Mouse (Mus musculus): Measurements from ENCODE around the gene Nsun2. TPM values are rescaled to one million over a fixed set of nuclear protein-coding genes. Genes with fewer than 3 reads are reported as not detected.
"Not testable (repeated sequence)": the region's sequence is repeated elsewhere in the genome, so short reads cannot be mapped to it uniquely, and the experiment has no call there.

Gene Nsun2
- polyA plus RNA-seq, 1 experiment from 2014 or later = 89.2 TPM

- no peak for ATAC-seq (ENCODE audit: low read depth)
- Histone ChIP-seq H3K4me1 (replicated peaks; ENCODE audit: control insufficient read depth, insufficient read depth, low read length) (no peaks in the 10 kb centered on the region), H3K4me2 (ENCODE audit: low read depth, low read length) (no peak overlapping the region), H3K27me3 (ENCODE audit: control insufficient read depth, insufficient read depth, low read depth, low read length) (no peaks in the 10 kb centered on the region), H3K36me3 (ENCODE audit: control insufficient read depth, insufficient read depth, low read length) (no peaks in the 10 kb centered on the region), H3K9ac (ENCODE audit: low read length) (no peak overlapping the region), H3K4me3 (ENCODE audit: low read length) (no peak overlapping the region), H3K9me3 (ENCODE audit: control insufficient read depth, low read length) (no peaks in the 10 kb centered on the region), H3K27ac (ENCODE audit: low read length) (no peak overlapping the region)
- WGBS = 80% methylated on average over 8 of the region's 8 CpGs
Observed at GRCm38 (mm10) chr13:69592226-69592625, 58.7 kb downstream of the Nsun2 start.

GRCm38 (mm10) chr13:69593453-69593852 lies 59.9 kb downstream of the Nsun2 start:
- H3K9ac ChIP-seq (ENCODE audit: low read length) = no peak overlapping the region
- H3K9me3 ChIP-seq (ENCODE audit: control insufficient read depth, low read length) = no peaks in the 10 kb centered on the region
- 43% methylated on average over 8 of the region's 8 CpGs for WGBS
- H3K27ac ChIP-seq (ENCODE audit: low read length) = no peak overlapping the region
- H3K4me2 ChIP-seq (ENCODE audit: low read depth, low read length) = no peak overlapping the region
- ATAC-seq (ENCODE audit: low read depth) = no peak
- H3K36me3 ChIP-seq (ENCODE audit: control insufficient read depth, insufficient read depth, low read length) = no peaks in the 10 kb centered on the region
- no peaks in the 10 kb centered on the region for H3K27me3 ChIP-seq (ENCODE audit: control insufficient read depth, insufficient read depth, low read depth, low read length)
- no peak overlapping the region for H3K4me3 ChIP-seq (ENCODE audit: low read length)
- H3K4me1 ChIP-seq (replicated peaks; ENCODE audit: control insufficient read depth, insufficient read depth, low read length) = no peaks in the 10 kb centered on the region

- Histone ChIP-seq H3K9me3 (ENCODE audit: control insufficient read depth, low read length) (no peaks in the 10 kb centered on the region), H3K9ac (ENCODE audit: low read length) (no peak overlapping the region), H3K36me3 (ENCODE audit: control insufficient read depth, insufficient read depth, low read length) (no peaks in the 10 kb centered on the region), H3K4me1 (replicated peaks; ENCODE audit: control insufficient read depth, insufficient read depth, low read length) (no peaks in the 10 kb centered on the region), H3K4me3 (ENCODE audit: low read length) (no peak overlapping the region), H3K4me2 (ENCODE audit: low read depth, low read length) (no peak overlapping the region), H3K27me3 (ENCODE audit: control insufficient read depth, insufficient read depth, low read depth, low read length) (no peaks in the 10 kb centered on the region), H3K27ac (ENCODE audit: low read length) (no peak overlapping the region)
- WGBS = 74% methylated on average over 7 of the region's 7 CpGs
- ATAC-seq (ENCODE audit: low read depth) = no peak
Observed at GRCm38 (mm10) chr13:69594577-69595256, 61.2 kb downstream of the Nsun2 start.

GRCm38 (mm10) chr13:69595911-69596310 lies 62.4 kb downstream of the Nsun2 start:
- Histone ChIP-seq H3K4me2 (ENCODE audit: low read depth, low read length) (no peak overlapping the region), H3K27me3 (ENCODE audit: control insufficient read depth, insufficient read depth, low read depth, low read length) (no peaks in the 10 kb centered on the region), H3K36me3 (ENCODE audit: control insufficient read depth, insufficient read depth, low read length) (no peaks in the 10 kb centered on the region), H3K4me3 (ENCODE audit: low read length) (no peak overlapping the region), H3K27ac (ENCODE audit: low read length) (no peak overlapping the region), H3K4me1 (replicated peaks; ENCODE audit: control insufficient read depth, insufficient read depth, low read length) (no peaks in the 10 kb centered on the region), H3K9ac (ENCODE audit: low read length) (no peak overlapping the region), H3K9me3 (ENCODE audit: control insufficient read depth, low read length) (no peaks in the 10 kb centered on the region)
- no peak for ATAC-seq (ENCODE audit: low read depth)
- 80% methylated on average over 6 of the region's 6 CpGs for WGBS

GRCm38 (mm10) chr13:69596515-69596914 lies 63.0 kb downstream of the Nsun2 start:
- H3K4me3 ChIP-seq (ENCODE audit: low read length) = no peak overlapping the region
- H3K27ac ChIP-seq (ENCODE audit: low read length) = no peak overlapping the region
- H3K27me3 ChIP-seq (ENCODE audit: control insufficient read depth, insufficient read depth, low read depth, low read length) = no peaks in the 10 kb centered on the region
- no peaks in the 10 kb centered on the region for H3K4me1 ChIP-seq (replicated peaks; ENCODE audit: control insufficient read depth, insufficient read depth, low read length)
- H3K36me3 ChIP-seq (ENCODE audit: control insufficient read depth, insufficient read depth, low read length) = no peaks in the 10 kb centered on the region
- WGBS = 83% methylated on average over 2 of the region's 2 CpGs
- ATAC-seq (ENCODE audit: low read depth) = no peak
- H3K4me2 ChIP-seq (ENCODE audit: low read depth, low read length) = no peak overlapping the region
- H3K9me3 ChIP-seq (ENCODE audit: control insufficient read depth, low read length) = no peaks in the 10 kb centered on the region
- no peak overlapping the region for H3K9ac ChIP-seq (ENCODE audit: low read length)

DNA sequence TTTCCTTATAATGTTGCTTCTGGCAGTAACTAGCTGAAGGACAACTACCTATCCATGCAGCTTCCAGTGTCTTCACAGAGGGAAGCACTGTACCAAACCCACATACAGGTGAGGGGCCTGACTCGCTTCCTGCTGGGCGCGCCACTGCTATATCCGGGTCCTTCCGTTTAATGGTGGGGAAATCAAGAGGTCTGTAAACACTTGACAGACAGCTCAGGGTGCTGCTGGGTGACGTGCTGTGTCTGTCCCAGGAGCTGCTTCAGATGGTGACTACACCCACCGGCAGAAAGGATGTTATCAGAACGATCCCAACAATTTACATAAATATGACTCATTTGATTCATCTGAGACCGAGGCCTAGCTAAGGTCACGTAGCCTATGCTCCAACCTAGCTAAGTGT lies 65.3 kb downstream of the Nsun2 start:
- 59% methylated on average over 10 of the region's 10 CpGs for WGBS
- Histone ChIP-seq H3K36me3 (ENCODE audit: control insufficient read depth, insufficient read depth, low read length) (no peaks in the 10 kb centered on the region), H3K9ac (ENCODE audit: low read length) (no peak overlapping the region), H3K9me3 (ENCODE audit: control insufficient read depth, low read length) (no peaks in the 10 kb centered on the region), H3K27me3 (ENCODE audit: control insufficient read depth, insufficient read depth, low read depth, low read length) (no peaks in the 10 kb centered on the region), H3K27ac (ENCODE audit: low read length) (no peak overlapping the region), H3K4me1 (replicated peaks; ENCODE audit: control insufficient read depth, insufficient read depth, low read length) (no peaks in the 10 kb centered on the region), H3K4me3 (ENCODE audit: low read length) (no peak overlapping the region), H3K4me2 (ENCODE audit: low read depth, low read length) (no peak overlapping the region)
- ATAC-seq (ENCODE audit: low read depth) = no peak

DNA sequence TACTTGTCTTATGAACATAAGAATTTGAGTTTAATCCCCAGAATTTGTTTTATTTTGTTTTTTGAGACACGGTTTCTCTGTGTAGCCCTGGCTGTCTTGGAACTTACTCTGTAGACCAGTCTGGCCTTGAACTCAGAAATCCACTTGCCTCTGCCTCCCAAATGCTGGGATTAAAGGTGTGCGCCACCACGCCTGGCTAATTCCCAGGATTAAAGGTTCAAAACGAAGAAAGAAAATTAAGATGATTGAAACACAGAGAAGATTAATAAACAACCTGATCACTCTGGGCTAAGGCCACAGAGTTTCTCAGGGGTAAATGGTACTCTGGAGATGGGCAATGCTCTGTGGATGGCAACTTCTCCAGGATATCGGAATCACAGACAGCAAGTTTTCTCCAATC lies 67.3 kb downstream of the Nsun2 start:
- ATAC-seq (ENCODE audit: low read depth); H3K27me3 ChIP-seq (ENCODE audit: control insufficient read depth, insufficient read depth, low read depth, low read length); H3K9ac ChIP-seq (ENCODE audit: low read length); H3K4me3 ChIP-seq (ENCODE audit: low read length); H3K4me1 ChIP-seq (replicated peaks; ENCODE audit: control insufficient read depth, insufficient read depth, low read length); H3K27ac ChIP-seq (ENCODE audit: low read length); H3K4me2 ChIP-seq (ENCODE audit: low read depth, low read length); H3K36me3 ChIP-seq (ENCODE audit: control insufficient read depth, insufficient read depth, low read length); H3K9me3 ChIP-seq (ENCODE audit: control insufficient read depth, low read length): not testable (repeated sequence)
- WGBS = 88% methylated on average over 5 of the region's 5 CpGs

DNA sequence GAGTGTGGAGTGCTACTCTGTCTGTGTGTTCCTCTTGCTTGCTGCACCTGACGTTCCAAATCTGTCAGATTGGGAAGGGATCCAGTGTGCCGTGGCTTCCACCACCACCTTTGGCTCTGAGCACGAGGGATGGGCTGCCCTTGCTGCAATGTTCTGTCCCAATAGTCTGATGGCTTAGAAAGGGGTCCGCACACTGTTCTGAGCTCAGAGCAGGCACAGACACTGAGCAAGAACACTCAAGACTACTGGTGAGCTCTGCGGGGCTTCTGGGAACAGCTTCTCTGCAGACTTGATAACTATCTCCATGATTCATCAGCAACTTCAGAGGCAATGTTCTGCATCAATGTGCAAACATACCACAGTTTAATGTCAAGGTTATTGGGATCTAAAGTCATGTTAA lies 67.8 kb downstream of the Nsun2 start:
- Histone ChIP-seq H3K9me3 (ENCODE audit: control insufficient read depth, low read length) (no peaks in the 10 kb centered on the region), H3K36me3 (ENCODE audit: control insufficient read depth, insufficient read depth, low read length) (no peaks in the 10 kb centered on the region), H3K4me1 (replicated peaks; ENCODE audit: control insufficient read depth, insufficient read depth, low read length) (no peaks in the 10 kb centered on the region), H3K27ac (ENCODE audit: low read length) (no peak overlapping the region), H3K27me3 (ENCODE audit: control insufficient read depth, insufficient read depth, low read depth, low read length) (no peaks in the 10 kb centered on the region), H3K4me3 (ENCODE audit: low read length) (no peak overlapping the region), H3K9ac (ENCODE audit: low read length) (no peak overlapping the region), H3K4me2 (ENCODE audit: low read depth, low read length) (no peak overlapping the region)
- no peak for ATAC-seq (ENCODE audit: low read depth)
- WGBS = 84% methylated on average over 5 of the region's 5 CpGs

GRCm38 (mm10) chr13:69604670-69605069 lies 71.1 kb downstream of the Nsun2 start:
- Histone ChIP-seq H3K4me2 (ENCODE audit: low read depth, low read length) (no peak overlapping the region), H3K27me3 (ENCODE audit: control insufficient read depth, insufficient read depth, low read depth, low read length) (no peaks in the 10 kb centered on the region), H3K4me3 (ENCODE audit: low read length) (no peak overlapping the region), H3K9ac (ENCODE audit: low read length) (no peak overlapping the region), H3K9me3 (ENCODE audit: control insufficient read depth, low read length) (no peaks in the 10 kb centered on the region), H3K36me3 (ENCODE audit: control insufficient read depth, insufficient read depth, low read length) (no peaks in the 10 kb centered on the region), H3K4me1 (replicated peaks; ENCODE audit: control insufficient read depth, insufficient read depth, low read length) (no peaks in the 10 kb centered on the region), H3K27ac (ENCODE audit: low read length) (no peak overlapping the region)
- no peak for ATAC-seq (ENCODE audit: low read depth)
- WGBS = 68% methylated on average over 1 of the region's 1 CpGs

- Histone ChIP-seq H3K4me3 (ENCODE audit: low read length) (no peak overlapping the region), H3K36me3 (ENCODE audit: control insufficient read depth, insufficient read depth, low read length) (peaks cover 2% of the 10 kb centered on the region), H3K4me1 (replicated peaks; ENCODE audit: control insufficient read depth, insufficient read depth, low read length) (peaks cover 10% of the 10 kb centered on the region; the same call in 1 of the 2 replicates), H3K9ac (ENCODE audit: low read length) (no peak overlapping the region), H3K27ac (ENCODE audit: low read length) (no peak overlapping the region), H3K27me3 (ENCODE audit: control insufficient read depth, insufficient read depth, low read depth, low read length) (no peaks in the 10 kb centered on the region), H3K4me2 (ENCODE audit: low read depth, low read length) (no peak overlapping the region), H3K9me3 (ENCODE audit: control insufficient read depth, low read length) (no peaks in the 10 kb centered on the region)
- 47% methylated on average over 8 of the region's 8 CpGs for WGBS
- ATAC-seq (ENCODE audit: low read depth) = no peak
Observed at GRCm38 (mm10) chr13:69608734-69609133, 75.2 kb downstream of the Nsun2 start.
